Mouse (Mus musculus) liver, adult 2 months (tissue): ENCODE measurements at regions not wholly inside any gene's neighbourhood (a gene's known extent, or its start where the extent isn't known, plus 50 kb on each side); places are given as distances from the start of the nearest gene placed in this dataset.

Source experiments
- DNase-seq: peaks from one replicate; pipeline ENCODE4 v3.0.0-alpha.2; 2011; ENCODE audit warnings: low read depth, low spot score; ENCODE audit errors: extremely low read depth
- H3K27ac ChIP-seq: fragments of 200-500 bp; replicated peaks from 2 replicates; pipeline ENCODE4 v1.5.1; 2012; ENCODE audit warnings: low read depth, mild to moderate bottlenecking, control low read depth, inconsistent platforms, low read length; ENCODE audit not compliant: insufficient read depth
- H3K27me3 ChIP-seq: fragments of 200-500 bp; 2 replicates; pipeline ENCODE4 v1.6.1; 2012; ENCODE audit warnings: mild to moderate bottlenecking, moderate library complexity, low read length, inconsistent platforms; ENCODE audit not compliant: control insufficient read depth, insufficient read depth
- H3K36me3 ChIP-seq: fragments of 200-500 bp; 2 replicates; pipeline ENCODE4 v1.6.1; 2012; ENCODE audit warnings: low read length, inconsistent platforms; ENCODE audit not compliant: control insufficient read depth, insufficient read depth
- H3K4me1 ChIP-seq: fragments of 200-500 bp; 2 replicates; pipeline ENCODE4 v1.6.1; 2011; ENCODE audit warnings: low read length; ENCODE audit not compliant: control insufficient read depth, insufficient read depth
- H3K4me3 ChIP-seq: fragments of 200-500 bp; 2 replicates; pipeline ENCODE4 v1.5.1; 2011; ENCODE audit warnings: low read depth, mild to moderate bottlenecking, control low read depth, low read length, moderate library complexity; ENCODE audit not compliant: insufficient read depth
- H3K79me2 ChIP-seq: fragments of 200-500 bp; 2 replicates; pipeline ENCODE4 v1.6.1; 2012; ENCODE audit warnings: inconsistent platforms, mild to moderate bottlenecking, low read length, moderate library complexity; ENCODE audit not compliant: control insufficient read depth, insufficient read depth
- H3K9ac ChIP-seq: fragments of 200-500 bp; 2 replicates; pipeline ENCODE4 v1.6.1; 2012; ENCODE audit warnings: low read depth, mild to moderate bottlenecking, control low read depth, inconsistent platforms, low read length
- CTCF ChIP-seq: fragments of 200-500 bp; IDR thresholded peaks from 2 replicates; pipeline ENCODE4 v1.5.1; 2011; ENCODE audit warnings: low read depth, low read length, control low read depth
- POLR2A ChIP-seq: fragments of 200-500 bp; IDR thresholded peaks from 2 replicates; pipeline ENCODE4 v1.6.1; 2011; ENCODE audit warnings: low read length, control low read depth; ENCODE audit not compliant: insufficient read depth; ENCODE audit errors: extremely low read depth
- WGBS: fragments of 180-500 bp; shearing (Covaris S2); methylation state at CpG from one replicate; pipeline ENCODE4 v1.1.7; 2018; 5-methylcytosine and 5-hydroxymethylcytosine counted together

DNA sequence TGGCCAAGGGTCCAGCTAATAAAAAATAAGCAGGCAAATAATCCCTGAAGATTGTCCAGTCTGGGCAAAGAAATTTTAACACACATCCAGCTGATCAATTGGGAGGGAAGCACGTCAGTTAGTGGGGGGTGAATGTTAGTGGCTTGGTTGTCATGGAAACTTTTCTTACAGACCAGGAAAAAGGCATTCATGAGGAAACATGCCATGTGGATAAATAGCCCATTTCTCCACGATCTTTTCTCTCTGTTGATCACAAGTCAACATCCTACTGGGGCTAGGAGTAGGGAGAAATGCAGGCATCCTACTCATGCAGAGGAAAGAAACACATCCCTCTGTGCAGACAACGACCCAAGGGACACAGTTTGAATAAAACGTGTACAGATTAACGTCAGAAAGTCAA, 243.8 kb upstream of the Got2 start:
- H3K9ac ChIP-seq = no peak overlapping the region
- H3K27ac ChIP-seq = no peak overlapping the region
- 60% methylated on average over 5 of the region's 5 CpGs for WGBS
- H3K27me3 ChIP-seq = no peaks in the 10 kb centered on the region
- no peak for DNase-seq
- TF ChIP-seq POLR2A (no peak), CTCF (no peak)
- no peak overlapping the region for H3K4me3 ChIP-seq
- H3K79me2 ChIP-seq = no peaks in the 10 kb centered on the region
- H3K36me3 ChIP-seq = no peaks in the 10 kb centered on the region
- no peaks in the 10 kb centered on the region for H3K4me1 ChIP-seq

- 71% methylated on average over 2 of the region's 2 CpGs for WGBS
- no peak for DNase-seq
- no peak overlapping the region for H3K9ac ChIP-seq
- no peaks in the 10 kb centered on the region for H3K27me3 ChIP-seq
- no peaks in the 10 kb centered on the region for H3K36me3 ChIP-seq
- H3K4me3 ChIP-seq = no peak overlapping the region
- H3K79me2 ChIP-seq = no peaks in the 10 kb centered on the region
- H3K27ac ChIP-seq = no peak overlapping the region
- no peaks in the 10 kb centered on the region for H3K4me1 ChIP-seq
- no peak for TF ChIP-seq CTCF
- no peak for TF ChIP-seq POLR2A
Observed at GRCm38 (mm10) chr8:96128329-96128728, 240.0 kb upstream of the Got2 start.

DNA sequence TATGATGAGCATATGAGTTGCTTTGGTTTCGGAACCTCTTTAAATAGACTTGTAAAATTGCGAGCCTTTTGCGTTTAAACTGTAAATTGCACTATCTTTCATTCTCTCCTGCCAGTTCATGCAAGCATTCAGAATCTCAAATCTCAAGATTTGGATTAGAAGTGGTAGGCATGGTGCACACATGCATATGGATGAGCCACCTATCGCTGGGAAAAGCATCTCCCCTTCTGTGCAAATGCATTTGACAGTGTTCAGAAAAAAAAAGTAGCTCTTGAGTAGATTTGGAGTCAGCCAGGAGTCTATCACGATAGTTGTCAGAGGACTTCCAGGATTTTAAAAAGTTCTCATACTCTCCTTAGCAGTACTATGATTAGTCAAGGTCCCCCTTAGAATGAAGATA, 212.5 kb upstream of the Got2 start:
- Histone ChIP-seq H3K4me3 (no peak overlapping the region), H3K9ac (no peak overlapping the region)
- TF ChIP-seq CTCF (no peak), POLR2A (no peak)

DNA sequence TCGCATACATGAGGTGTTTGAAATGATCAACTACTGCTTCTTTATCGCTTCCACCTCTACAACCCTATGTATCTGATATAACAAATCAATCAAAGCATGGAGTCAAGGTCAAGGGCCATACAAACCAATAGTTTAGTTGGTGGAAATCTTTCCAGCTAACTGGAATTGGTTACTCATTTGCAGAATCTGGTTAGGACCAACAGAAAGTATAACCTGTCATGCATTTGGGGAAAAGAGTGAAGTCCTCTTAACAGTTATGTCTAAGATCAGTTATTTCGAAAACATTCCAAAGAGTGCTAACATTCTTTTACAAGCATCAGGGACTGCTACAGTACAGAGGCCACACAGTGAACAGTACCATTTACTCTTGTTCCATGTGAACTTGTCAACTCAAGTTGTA, 204.6 kb upstream of the Got2 start:
- TF ChIP-seq POLR2A = no peak
- no peak for TF ChIP-seq CTCF
- H3K36me3 ChIP-seq = no peaks in the 10 kb centered on the region
- H3K27ac ChIP-seq = no peak overlapping the region
- DNase-seq = no peak
- H3K9ac ChIP-seq = no peak overlapping the region
- H3K4me3 ChIP-seq = no peak overlapping the region
- H3K27me3 ChIP-seq = no peaks in the 10 kb centered on the region
- WGBS = 68% methylated on average over 3 of the region's 3 CpGs
- H3K79me2 ChIP-seq = no peaks in the 10 kb centered on the region
- no peaks in the 10 kb centered on the region for H3K4me1 ChIP-seq

More for the DNA sequence above, 212.5 kb upstream of the Got2 start:
- no peaks in the 10 kb centered on the region for H3K36me3 ChIP-seq
- no peak overlapping the region for H3K27ac ChIP-seq
- no peaks in the 10 kb centered on the region for H3K27me3 ChIP-seq
- no peaks in the 10 kb centered on the region for H3K79me2 ChIP-seq
- no peak for DNase-seq
- H3K4me1 ChIP-seq = no peaks in the 10 kb centered on the region
- WGBS = 82% methylated on average over 5 of the region's 5 CpGs

GRCm38 (mm10) chr8:96090231-96090630, 201.9 kb upstream of the Got2 start:
- H3K9ac ChIP-seq = no peak overlapping the region
- DNase-seq = no peak
- no peak for TF ChIP-seq CTCF
- no peak for TF ChIP-seq POLR2A
- 94% methylated on average over 1 of the region's 1 CpGs for WGBS
- no peak overlapping the region for H3K4me3 ChIP-seq
- H3K79me2 ChIP-seq = no peaks in the 10 kb centered on the region
- no peak overlapping the region for H3K27ac ChIP-seq
- H3K4me1 ChIP-seq = no peaks in the 10 kb centered on the region
- no peaks in the 10 kb centered on the region for H3K36me3 ChIP-seq
- no peaks in the 10 kb centered on the region for H3K27me3 ChIP-seq

DNA sequence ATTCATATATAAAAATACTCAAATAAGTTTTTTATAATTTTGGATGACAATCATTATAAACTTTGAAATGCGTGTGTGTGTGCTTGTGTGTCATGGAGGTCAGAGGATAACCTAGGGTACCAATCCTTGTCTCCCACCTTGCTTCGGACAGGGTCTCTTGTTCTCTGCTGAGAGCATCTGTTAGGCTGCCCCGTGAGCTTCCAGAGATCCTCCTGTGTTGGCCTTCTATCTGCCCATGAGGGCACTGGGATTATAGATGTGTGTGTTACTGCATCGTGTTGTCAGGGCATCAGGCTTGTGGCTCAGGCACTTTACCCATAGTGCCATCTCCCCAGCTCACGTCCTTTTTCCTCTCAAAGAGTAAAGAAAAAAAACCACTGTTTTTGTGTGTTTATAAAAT, 180.0 kb upstream of the Got2 start:
- 78% methylated on average over 5 of the region's 5 CpGs for WGBS
- no peaks in the 10 kb centered on the region for H3K27me3 ChIP-seq
- no peak for TF ChIP-seq CTCF
- no peak for TF ChIP-seq POLR2A

More for the DNA sequence above, 180.0 kb upstream of the Got2 start:
- H3K9ac ChIP-seq = no peak overlapping the region
- H3K27ac ChIP-seq = no peak overlapping the region
- H3K4me1 ChIP-seq = no peaks in the 10 kb centered on the region
- no peak for DNase-seq
- no peaks in the 10 kb centered on the region for H3K36me3 ChIP-seq
- H3K4me3 ChIP-seq = no peak overlapping the region
- H3K79me2 ChIP-seq = no peaks in the 10 kb centered on the region
